Mouse (Mus musculus) spleen, postnatal 36 days (tissue): ENCODE results near the gene Lhfpl5.
"Not testable (repeated sequence)": the region's sequence is repeated elsewhere in the genome, so short reads cannot be mapped to it uniquely, and the experiment has no call there.

ENCODE experiments used
- DNase-seq, 2 experiments: peaks; one replicate each; pipeline ENCODE4 v3.0.0; 2022; ENCODE audit warnings: low spot score in 2 of 2, mixed read lengths in 1 of 2

Lhfpl5 gene

GRCm38 (mm10) chr17:28575244-28576125 lies at the start of gene Lhfpl5:
Gene Lhfpl5 (plus strand): TSS chr17:28575641.
- DNase-seq, result no peak

- no peak for DNase-seq
Measured at GRCm38 (mm10) chr17:28527184-28528042, 48.0 kb upstream of the Lhfpl5 start.

- peak; percentile 84 to 86 for DNase-seq
Measured at GRCm38 (mm10) chr17:28528043-28528351, 47.4 kb upstream of the Lhfpl5 start.

- DNase-seq, result no peak
Measured at GRCm38 (mm10) chr17:28529116-28529515, 46.3 kb upstream of the Lhfpl5 start.

GRCm38 (mm10) chr17:28530506-28530905 lies 44.9 kb upstream of the Lhfpl5 start, which contains the start of gene Armc12:
Gene Armc12 (plus strand): TSS chr17:28530806.
- no peak for DNase-seq

GRCm38 (mm10) chr17:28531946-28532345 lies 43.5 kb upstream of the Lhfpl5 start:
- DNase-seq, result no peak

GRCm38 (mm10) chr17:28532557-28532956 lies 42.9 kb upstream of the Lhfpl5 start:
- DNase-seq, result no peak

- DNase-seq, result no peak
Measured at GRCm38 (mm10) chr17:28533327-28533726, 42.1 kb upstream of the Lhfpl5 start.

GRCm38 (mm10) chr17:28537881-28538280 lies 37.6 kb upstream of the Lhfpl5 start:
- DNase-seq, result no peak

- DNase-seq, result no peak
Measured at GRCm38 (mm10) chr17:28546925-28547324, 28.5 kb upstream of the Lhfpl5 start.

- DNase-seq, result no peak
Measured at GRCm38 (mm10) chr17:28548550-28548949, 26.9 kb upstream of the Lhfpl5 start.

GRCm38 (mm10) chr17:28549111-28549510 lies 26.3 kb upstream of the Lhfpl5 start, which contains the start of gene Clpsl2:
Gene Clpsl2 (plus strand): TSS chr17:28549411.
- DNase-seq, result no peak

- DNase-seq, result peak; percentile 36 to 44
Measured at GRCm38 (mm10) chr17:28553040-28553793, 22.2 kb upstream of the Lhfpl5 start.

GRCm38 (mm10) chr17:28554021-28554420 lies 21.4 kb upstream of the Lhfpl5 start:
- not testable (repeated sequence) for DNase-seq

GRCm38 (mm10) chr17:28556635-28557396 lies 18.6 kb upstream of the Lhfpl5 start:
- no peak for DNase-seq

GRCm38 (mm10) chr17:28557772-28558171 lies 17.7 kb upstream of the Lhfpl5 start:
- DNase-seq, result no peak

- DNase-seq, result no peak
Measured at GRCm38 (mm10) chr17:28560598-28560997, 14.8 kb upstream of the Lhfpl5 start, which contains the start of gene Clps. Gene Clps (minus strand): TSS chr17:28560766.

- DNase-seq, result no peak
Measured at GRCm38 (mm10) chr17:28561613-28562012, 13.8 kb upstream of the Lhfpl5 start.

GRCm38 (mm10) chr17:28565181-28565580 lies 10.3 kb upstream of the Lhfpl5 start:
- DNase-seq, result no peak

- no peak for DNase-seq
Measured at GRCm38 (mm10) chr17:28567541-28567940, 7.9 kb upstream of the Lhfpl5 start.

GRCm38 (mm10) chr17:28571868-28572267 lies 3.6 kb upstream of the Lhfpl5 start:
- DNase-seq, result no peak
